In the genomic region with DNA sequence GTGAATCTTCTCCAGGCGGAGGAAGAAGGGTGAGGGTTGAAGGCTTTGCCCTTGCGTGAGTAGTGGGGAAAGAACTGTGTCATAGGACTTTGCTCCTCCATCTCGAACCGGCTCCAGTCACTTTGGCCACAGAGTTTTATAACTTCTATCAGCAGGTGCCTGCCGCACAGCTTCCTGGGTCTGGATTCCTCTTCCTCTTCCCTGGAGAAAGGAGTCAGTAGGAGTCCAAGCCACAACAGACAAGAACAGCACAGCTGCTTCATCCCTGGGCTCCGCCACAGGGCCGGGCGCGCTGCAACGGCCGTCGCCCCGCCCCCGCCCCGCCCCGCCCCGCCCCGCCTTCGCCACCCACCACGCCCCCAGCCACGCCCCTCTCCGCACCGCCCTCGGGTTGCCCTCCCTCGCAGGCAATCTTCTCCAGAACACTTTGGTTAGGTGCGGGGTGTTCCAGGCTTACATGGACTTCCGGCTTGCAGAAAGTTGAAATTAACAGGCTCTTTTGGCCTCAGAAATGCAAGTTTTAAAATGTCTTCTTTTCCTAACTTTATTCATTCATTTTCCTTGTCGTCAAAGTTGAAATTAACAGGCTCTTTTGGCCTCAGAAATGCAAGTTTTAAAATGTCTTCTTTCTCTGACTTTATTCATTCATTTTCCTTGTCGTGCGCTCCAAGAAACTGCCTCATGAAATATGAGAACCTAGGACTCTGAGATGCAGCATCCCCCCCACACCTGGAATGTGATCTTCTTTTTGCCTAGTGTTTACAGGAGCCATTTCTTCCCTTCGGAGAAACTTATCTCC, we compare ENCODE assay signal across 8 mouse cellular contexts. TPM values are rescaled to one million over a fixed set of nuclear protein-coding genes. Genes with fewer than 3 reads are reported as not detected.
DNase-seq lines count a peak whose midpoint lies in the region; ATAC-seq and TF ChIP-seq lines count a peak whose summit lies in the region.

Insl6 (minus strand) TSS at position 304 of the 799 bp plus-strand sequence.

- H3K9me3 ChIP-seq in lung, embryonic 14.5 days (ENCODE audit: low read depth, low read length), result no peaks in the 10 kb centered on the region
- no peaks in the 10 kb centered on the region for H3K9me3 ChIP-seq in neural tube, embryonic 15.5 days (replicated peaks)

- H3K9ac ChIP-seq in heart, adult 2 months (ENCODE audit: low read depth, low read length), result 0 out of 2 replicates have a peak within 1 kb of the TSS, but pooled peaks have one; percentile 14
- H3K9ac ChIP-seq in lung, embryonic 14.5 days, result peak within 1 kb of the TSS; percentile 42
- H3K9ac ChIP-seq in neural tube, embryonic 15.5 days (replicated peaks), result no peak within 1 kb of the TSS

- H3K4me3 ChIP-seq in heart, adult 2 months, result peak within 1 kb of the TSS; percentile 48
- peak within 1 kb of the TSS; percentile 34 for H3K4me3 ChIP-seq in lung, embryonic 14.5 days (ENCODE audit: low read depth, low read length)
- H3K4me3 ChIP-seq in neural tube, embryonic 15.5 days (replicated peaks), result peak within 1 kb of the TSS; percentile 35
- H3K4me3 ChIP-seq in thymus, adult 2 months (ENCODE audit: control insufficient read depth, insufficient read depth, low read length), result peak within 1 kb of the TSS; percentile 65

- no peak for TF ChIP-seq CTCF in heart, adult 2 months (IDR thresholded peaks at IDR 0.05)
- TF ChIP-seq CTCF in lung, embryonic 14.5 days (IDR thresholded peaks at IDR 0.05; ENCODE audit: low read depth), result no peak
- TF ChIP-seq CTCF in thymus, adult 2 months (IDR thresholded peaks at IDR 0.05; ENCODE audit: borderline replicate concordance, control insufficient read depth, extremely low read depth, insufficient read depth, low read length, poor library complexity), result no peak

- H3K79me2 ChIP-seq in heart, adult 2 months (replicated peaks; ENCODE audit: control insufficient read depth, insufficient read depth, low read length), result no peaks in the 10 kb centered on the region

- TF ChIP-seq POLR2A in heart, adult 2 months (IDR thresholded peaks at IDR 0.05; ENCODE audit: insufficient read depth, low read depth, low read length), result no peak
- no peak for TF ChIP-seq POLR2A in thymus, adult 2 months (IDR thresholded peaks at IDR 0.05; ENCODE audit: control insufficient read depth, extremely low read depth, insufficient read depth, low read length, poor library complexity)

- H3K36me3 ChIP-seq in heart, adult 2 months (ENCODE audit: control insufficient read depth, insufficient read depth, low read length), result no peaks in the 10 kb centered on the region
- H3K36me3 ChIP-seq in lung, embryonic 14.5 days (ENCODE audit: insufficient read depth), result no peaks in the 10 kb centered on the region
- H3K36me3 ChIP-seq in neural tube, embryonic 15.5 days, result no peaks in the 10 kb centered on the region
- H3K36me3 ChIP-seq in thymus, adult 2 months (ENCODE audit: control insufficient read depth, insufficient read depth, low read length), result no peaks in the 10 kb centered on the region

- WGBS in heart, adult 2 months, result 4% methylated on average over 31 of the region's 31 CpGs
- 1% methylated on average over 29 of the region's 31 CpGs for WGBS in lung, embryonic 14.5 days
- 8% methylated on average over 25 of the region's 31 CpGs for WGBS in neural tube, embryonic 15.5 days
- WGBS in thymus, adult 2 months, result 5% methylated on average over 31 of the region's 31 CpGs

- TF ChIP-seq EP300 in heart, adult 2 months (IDR thresholded peaks at IDR 0.05; ENCODE audit: insufficient read depth, low read depth, low read length), result no peak

- ATAC-seq in lung, embryonic 14.5 days (ENCODE audit: insufficient read depth), result peak; percentile 97
- peak; percentile 70 for ATAC-seq in neural tube, embryonic 15.5 days (ENCODE audit: low FRiP score)

- no peaks in the 10 kb centered on the region for H3K27me3 ChIP-seq in heart, adult 2 months (ENCODE audit: control insufficient read depth, insufficient read depth, low read length)
- H3K27me3 ChIP-seq in lung, embryonic 14.5 days (ENCODE audit: insufficient read depth, low read length), result no peaks in the 10 kb centered on the region
- H3K27me3 ChIP-seq in neural tube, embryonic 15.5 days (replicated peaks), result no peaks in the 10 kb centered on the region
- H3K27me3 ChIP-seq in thymus, adult 2 months (ENCODE audit: control insufficient read depth, insufficient read depth, low read length), result no peaks in the 10 kb centered on the region

- peak within 1 kb of the TSS; percentile 70 for H3K4me2 ChIP-seq in lung, embryonic 14.5 days
- peak within 1 kb of the TSS; percentile 70 for H3K4me2 ChIP-seq in neural tube, embryonic 15.5 days

- H3K27ac ChIP-seq in heart, adult 2 months, result no peak within 1 kb of the TSS
- no peak within 1 kb of the TSS for H3K27ac ChIP-seq in lung, embryonic 14.5 days (ENCODE audit: low read depth)
- H3K27ac ChIP-seq in neural tube, embryonic 15.5 days (replicated peaks), result no peak within 1 kb of the TSS
- H3K27ac ChIP-seq in thymus, adult 2 months (ENCODE audit: control insufficient read depth, insufficient read depth, low read length), result 0 out of 2 replicates have a peak within 1 kb of the TSS, but pooled peaks have one; percentile 42

- intact Hi-C loops in heart, adult 2 months (cut with DNase I), result no loop called here

- DNase-seq in 3T3-L1 (ENCODE audit: low read depth, low spot score), result peak; percentile 61
- DNase-seq in NIH3T3 (ENCODE audit: low read depth), result peak; percentile 73
- DNase-seq in embryo, embryonic 11.5 days (ENCODE audit: low read depth, low spot score), result peak; percentile 49
- peak; percentile 69 to 80 for DNase-seq in heart, adult 2 months
- DNase-seq in kidney, adult 18-20 months, result peak; percentile 74
- peak; percentile 79 for DNase-seq in lung, embryonic 14.5 days
- peak; percentile 72 for DNase-seq in thymus, adult 2 months

- H3K4me1 ChIP-seq in heart, adult 2 months (ENCODE audit: control insufficient read depth, insufficient read depth, low read length), result no peaks in the 10 kb centered on the region
- peaks cover 4% of the 10 kb centered on the region; the same call in 1 of the 2 replicates for H3K4me1 ChIP-seq in lung, embryonic 14.5 days (ENCODE audit: insufficient read depth)
- H3K4me1 ChIP-seq in neural tube, embryonic 15.5 days, result peaks cover 5% of the 10 kb centered on the region
- peaks cover 12% of the 10 kb centered on the region for H3K4me1 ChIP-seq in thymus, adult 2 months (replicated peaks; ENCODE audit: control insufficient read depth, insufficient read depth, low read length)

RNA-seq across cellular contexts. Expression of gene Insl6, which starts in this region (rescaled TPM):
- under 1 TPM in 1 of 2 experiments, not detected in 1; 0.73 TPM for total RNA-seq in heart, adult 2 months (2021)
- polyA plus RNA-seq in heart, adult 2 months (2012; rRNA removed), result 0.26 and 0.39 TPM in 2 replicates
- 1.8 and 2.6 TPM in 2 replicates for polyA plus RNA-seq in lung, embryonic 14.5 days (2014; fragmentation: Nextera tagmentation; extraction: Ambion mirVana)
- 1.7 and 3.2 TPM in 2 replicates for polyA plus RNA-seq in neural tube, embryonic 15.5 days (2015; fragmentation: Nextera tagmentation; extraction: Ambion mirVana)
- 9.6 and 9.8 TPM in 2 replicates for polyA plus RNA-seq in thymus, adult 2 months (2012; rRNA removed)

Comparison
In these comparisons a context has a peak if more than half of its experiments do, and no peak if none do; other contexts are left out.
1. Peak in DNase-seq, H3K4me3 ChIP-seq and H3K9ac ChIP-seq in heart, adult 2 months; RNA of the gene not detected or under 1 TPM.